Mouse (Mus musculus): ENCODE results near the gene Tgfbi. TPM values are rescaled to one million over a fixed set of nuclear protein-coding genes. Genes with fewer than 3 reads are reported as not detected.

Tgfbi gene
- polyA plus RNA-seq (2015; fragmentation: Nextera tagmentation; extraction: Ambion mirVana): 59.4 and 64.5 TPM in 2 replicates

- peaks cover 64% of the 10 kb centered on the region for H3K4me1 ChIP-seq
- peak within 1 kb of the TSS; percentile 62 for H3K4me3 ChIP-seq
- peaks cover 35% of the 10 kb centered on the region for H3K27me3 ChIP-seq (replicated peaks)
- WGBS: 2% methylated on average over 36 of the region's 36 CpGs
- 0 out of 2 replicates have a peak, but pooled peaks have one; percentile 27 for ATAC-seq (ENCODE audit: extremely low read depth, insufficient number of reproducible peaks, low FRiP score, low TSS enrichment)
- no peaks in the 10 kb centered on the region for H3K36me3 ChIP-seq
- no peaks in the 10 kb centered on the region for H3K9me3 ChIP-seq
- peak within 1 kb of the TSS; percentile 99 for H3K4me2 ChIP-seq
- H3K27ac ChIP-seq (replicated peaks): peak within 1 kb of the TSS; percentile 61
- H3K9ac ChIP-seq: peak within 1 kb of the TSS; percentile 92
Measured at GRCm38 (mm10) chr13:56609103-56609856, at the start of gene Tgfbi. TSS of gene Tgfbi (plus strand) at chr13:56609523.

GRCm38 (mm10) chr13:56559841-56560370 lies 49.4 kb upstream of the Tgfbi start:
- Histone ChIP-seq H3K27ac (replicated peaks) (no peak overlapping the region), H3K27me3 (replicated peaks) (0 out of 2 replicates have a peak, but pooled peaks cover 5% of the 10 kb centered on the region), H3K36me3 (no peaks in the 10 kb centered on the region), H3K4me1 (peaks cover 21% of the 10 kb centered on the region), H3K4me2 (no peak overlapping the region), H3K4me3 (no peak overlapping the region), H3K9me3 (no peaks in the 10 kb centered on the region), H3K9ac (no peak overlapping the region)
- no peak for ATAC-seq (ENCODE audit: extremely low read depth, insufficient number of reproducible peaks, low FRiP score, low TSS enrichment)
- 82% methylated on average over 6 of the region's 6 CpGs for WGBS

GRCm38 (mm10) chr13:56561129-56561528 lies 48.2 kb upstream of the Tgfbi start:
- ATAC-seq (ENCODE audit: extremely low read depth, insufficient number of reproducible peaks, low FRiP score, low TSS enrichment): no peak
- 72% methylated on average over 8 of the region's 8 CpGs for WGBS
- H3K4me2 ChIP-seq: no peak overlapping the region
- no peak overlapping the region for H3K27ac ChIP-seq (replicated peaks)
- H3K9ac ChIP-seq: no peak overlapping the region
- H3K4me3 ChIP-seq: no peak overlapping the region
- 0 out of 2 replicates have a peak, but pooled peaks cover 5% of the 10 kb centered on the region for H3K27me3 ChIP-seq (replicated peaks)
- no peaks in the 10 kb centered on the region for H3K9me3 ChIP-seq
- no peaks in the 10 kb centered on the region for H3K36me3 ChIP-seq
- H3K4me1 ChIP-seq: peaks cover 17% of the 10 kb centered on the region

- 36% methylated on average over 6 of the region's 6 CpGs for WGBS
- no peak for ATAC-seq (ENCODE audit: extremely low read depth, insufficient number of reproducible peaks, low FRiP score, low TSS enrichment)
- no peak overlapping the region for H3K4me3 ChIP-seq
- peaks cover 14% of the 10 kb centered on the region for H3K4me1 ChIP-seq
- H3K4me2 ChIP-seq: no peak overlapping the region
- H3K9me3 ChIP-seq: no peaks in the 10 kb centered on the region
- H3K9ac ChIP-seq: no peak overlapping the region
- H3K27ac ChIP-seq (replicated peaks): no peak overlapping the region
- H3K27me3 ChIP-seq (replicated peaks): 0 out of 2 replicates have a peak, but pooled peaks cover 5% of the 10 kb centered on the region
- H3K36me3 ChIP-seq: no peaks in the 10 kb centered on the region
Measured at GRCm38 (mm10) chr13:56563075-56563474, 46.2 kb upstream of the Tgfbi start.

- ATAC-seq (ENCODE audit: extremely low read depth, insufficient number of reproducible peaks, low FRiP score, low TSS enrichment): no peak
- H3K9me3 ChIP-seq: no peaks in the 10 kb centered on the region
- H3K9ac ChIP-seq: no peak overlapping the region
- H3K4me2 ChIP-seq: no peak overlapping the region
- no peaks in the 10 kb centered on the region for H3K36me3 ChIP-seq
- no peak overlapping the region for H3K27ac ChIP-seq (replicated peaks)
- 0 out of 2 replicates have a peak, but pooled peaks cover 5% of the 10 kb centered on the region for H3K27me3 ChIP-seq (replicated peaks)
- peaks cover 6% of the 10 kb centered on the region for H3K4me1 ChIP-seq
- WGBS: 52% methylated on average over 10 of the region's 10 CpGs
- no peak overlapping the region for H3K4me3 ChIP-seq
Measured at GRCm38 (mm10) chr13:56566336-56566735, 43.0 kb upstream of the Tgfbi start.

GRCm38 (mm10) chr13:56571645-56572044 lies 37.7 kb upstream of the Tgfbi start:
- H3K4me2 ChIP-seq: no peak overlapping the region
- H3K36me3 ChIP-seq: no peaks in the 10 kb centered on the region
- 83% methylated on average over 8 of the region's 8 CpGs for WGBS
- peaks cover 13% of the 10 kb centered on the region for H3K4me1 ChIP-seq
- no peak overlapping the region for H3K4me3 ChIP-seq
- ATAC-seq (ENCODE audit: extremely low read depth, insufficient number of reproducible peaks, low FRiP score, low TSS enrichment): no peak
- H3K9me3 ChIP-seq: no peaks in the 10 kb centered on the region
- no peaks in the 10 kb centered on the region; the same call in 1 of the 2 replicates for H3K27me3 ChIP-seq (replicated peaks)
- H3K27ac ChIP-seq (replicated peaks): no peak overlapping the region
- H3K9ac ChIP-seq: no peak overlapping the region

- Histone ChIP-seq H3K4me3 (no peak overlapping the region), H3K9me3 (no peaks in the 10 kb centered on the region), H3K27me3 (replicated peaks) (no peaks in the 10 kb centered on the region; the same call in 1 of the 2 replicates), H3K36me3 (no peaks in the 10 kb centered on the region), H3K27ac (replicated peaks) (0 out of 2 replicates have a peak overlapping the region, but pooled peaks have one; percentile 15), H3K4me2 (no peak overlapping the region), H3K9ac (no peak overlapping the region), H3K4me1 (peaks cover 13% of the 10 kb centered on the region)
- ATAC-seq (ENCODE audit: extremely low read depth, insufficient number of reproducible peaks, low FRiP score, low TSS enrichment): no peak
- WGBS: 68% methylated on average over 4 of the region's 4 CpGs
Measured at GRCm38 (mm10) chr13:56575074-56575473, 34.2 kb upstream of the Tgfbi start.

GRCm38 (mm10) chr13:56575701-56576321 lies 33.5 kb upstream of the Tgfbi start:
- H3K4me1 ChIP-seq: peaks cover 13% of the 10 kb centered on the region
- no peak overlapping the region for H3K9ac ChIP-seq
- no peak for ATAC-seq (ENCODE audit: extremely low read depth, insufficient number of reproducible peaks, low FRiP score, low TSS enrichment)
- peak overlapping the region; percentile 72 for H3K27ac ChIP-seq (replicated peaks)
- no peak overlapping the region for H3K4me3 ChIP-seq
- no peak overlapping the region for H3K4me2 ChIP-seq
- no peaks in the 10 kb centered on the region; the same call in 1 of the 2 replicates for H3K27me3 ChIP-seq (replicated peaks)
- no peaks in the 10 kb centered on the region for H3K36me3 ChIP-seq
- WGBS: 41% methylated on average over 12 of the region's 12 CpGs
- no peaks in the 10 kb centered on the region for H3K9me3 ChIP-seq

- H3K9me3 ChIP-seq: no peaks in the 10 kb centered on the region
- H3K4me3 ChIP-seq: no peak overlapping the region
- no peaks in the 10 kb centered on the region; the same call in 1 of the 2 replicates for H3K27me3 ChIP-seq (replicated peaks)
- H3K4me2 ChIP-seq: no peak overlapping the region
- H3K27ac ChIP-seq (replicated peaks): no peak overlapping the region
- ATAC-seq (ENCODE audit: extremely low read depth, insufficient number of reproducible peaks, low FRiP score, low TSS enrichment): no peak
- WGBS: 40% methylated on average over 5 of the region's 5 CpGs
- H3K9ac ChIP-seq: no peak overlapping the region
- H3K36me3 ChIP-seq: no peaks in the 10 kb centered on the region
- H3K4me1 ChIP-seq: peaks cover 33% of the 10 kb centered on the region
Measured at GRCm38 (mm10) chr13:56578097-56578496, 31.2 kb upstream of the Tgfbi start.

GRCm38 (mm10) chr13:56580450-56580849 lies 28.9 kb upstream of the Tgfbi start:
- no peaks in the 10 kb centered on the region for H3K36me3 ChIP-seq
- H3K27ac ChIP-seq (replicated peaks): no peak overlapping the region
- H3K4me2 ChIP-seq: no peak overlapping the region
- H3K27me3 ChIP-seq (replicated peaks): no peaks in the 10 kb centered on the region
- no peak overlapping the region for H3K9ac ChIP-seq
- WGBS: 75% methylated on average over 5 of the region's 5 CpGs
- peaks cover 41% of the 10 kb centered on the region for H3K4me1 ChIP-seq
- no peak for ATAC-seq (ENCODE audit: extremely low read depth, insufficient number of reproducible peaks, low FRiP score, low TSS enrichment)
- no peak overlapping the region for H3K4me3 ChIP-seq
- no peaks in the 10 kb centered on the region for H3K9me3 ChIP-seq

GRCm38 (mm10) chr13:56581512-56581911 lies 27.8 kb upstream of the Tgfbi start:
- no peak for ATAC-seq (ENCODE audit: extremely low read depth, insufficient number of reproducible peaks, low FRiP score, low TSS enrichment)
- Histone ChIP-seq H3K9ac (peak overlapping the region; percentile 63; the same call in 1 of the 2 replicates), H3K27ac (replicated peaks) (peak overlapping the region; percentile 89), H3K9me3 (no peaks in the 10 kb centered on the region), H3K27me3 (replicated peaks) (no peaks in the 10 kb centered on the region), H3K4me2 (no peak overlapping the region), H3K4me1 (peaks cover 33% of the 10 kb centered on the region), H3K4me3 (no peak overlapping the region), H3K36me3 (no peaks in the 10 kb centered on the region)
- 25% methylated on average over 3 of the region's 3 CpGs for WGBS

Data from heart, embryonic 13.5 days (tissue).